Mouse (Mus musculus): ENCODE measurements at regions not wholly inside any gene's neighbourhood (a gene's known extent, or its start where the extent isn't known, plus 50 kb on each side); places are given as distances from the start of the nearest gene placed in this dataset.

DNA sequence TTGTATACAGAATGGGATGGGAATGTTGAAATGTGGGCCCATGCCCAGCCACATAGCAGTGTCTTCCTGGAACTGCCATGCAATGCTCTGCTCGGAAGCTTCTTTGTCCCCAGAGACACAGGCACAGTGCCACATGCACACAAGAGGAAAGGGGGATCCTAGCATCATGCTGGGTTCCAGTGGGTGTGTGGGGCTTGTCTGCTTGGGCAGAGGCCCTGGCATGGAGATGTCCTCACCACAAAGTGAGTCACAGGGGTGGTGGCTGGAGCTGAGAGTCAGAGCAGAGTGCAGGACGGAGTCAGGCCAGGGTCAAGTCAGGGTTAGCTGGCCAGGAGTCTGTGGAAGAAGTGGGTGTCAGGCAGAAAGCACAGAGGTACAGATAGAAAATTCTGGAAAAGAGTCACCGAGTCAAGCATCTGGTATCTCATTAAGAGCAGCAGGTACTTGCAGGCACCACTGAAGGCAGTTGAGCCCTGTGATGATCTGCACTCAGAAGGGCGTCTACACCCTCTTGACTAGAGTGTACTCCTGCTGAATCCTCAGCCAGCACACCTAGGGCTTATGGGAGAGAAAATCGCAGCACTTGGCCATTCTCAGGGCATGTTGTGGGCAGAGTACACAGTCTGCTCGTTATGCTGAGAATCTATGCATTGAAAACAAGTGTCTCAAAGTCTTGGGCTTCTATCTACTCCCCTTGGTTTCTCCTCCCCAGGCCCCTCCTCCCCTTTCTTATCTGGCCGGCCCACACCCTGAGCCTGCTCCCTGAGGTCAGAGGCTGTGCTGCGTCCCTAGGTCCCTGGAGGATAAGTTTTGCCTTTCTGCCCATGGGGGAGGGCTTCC, 85.3 kb downstream of the Ackr3 start:
- DNase-seq (ENCODE audit: low read depth in 1 of 2, low spot score in 2 of 2) = no peak

DNA sequence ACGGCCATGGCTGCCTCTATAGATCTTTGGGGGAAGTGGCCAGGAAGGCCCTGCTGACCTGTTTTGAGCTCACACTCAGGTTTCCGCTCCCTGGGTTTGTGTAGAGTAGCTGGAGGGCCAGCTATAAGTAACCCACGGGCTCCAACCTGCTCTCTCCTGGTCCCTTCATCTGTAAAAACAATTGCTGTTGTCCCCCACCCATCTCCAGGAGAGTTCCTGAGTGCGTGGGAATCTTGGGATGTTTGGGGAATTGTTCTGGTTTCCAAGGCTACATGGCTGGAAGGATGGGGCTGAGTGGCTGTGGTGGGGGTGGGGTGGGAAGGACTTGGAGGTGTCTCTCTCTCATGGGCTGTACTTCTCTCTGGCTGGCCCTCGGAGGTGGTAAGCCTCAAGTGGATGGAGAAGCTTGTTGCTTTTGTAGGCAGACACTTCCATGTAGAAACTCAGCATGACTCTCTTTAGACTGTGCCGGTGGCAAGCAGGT, 86.0 kb downstream of the Ackr3 start:
- no peak for DNase-seq (ENCODE audit: low read depth in 1 of 2, low spot score in 2 of 2)

- no peak for DNase-seq (ENCODE audit: low read depth in 1 of 2, low spot score in 2 of 2)
Observed at GRCm38 (mm10) chr1:90290428-90291197, 86.8 kb downstream of the Ackr3 start.

DNA sequence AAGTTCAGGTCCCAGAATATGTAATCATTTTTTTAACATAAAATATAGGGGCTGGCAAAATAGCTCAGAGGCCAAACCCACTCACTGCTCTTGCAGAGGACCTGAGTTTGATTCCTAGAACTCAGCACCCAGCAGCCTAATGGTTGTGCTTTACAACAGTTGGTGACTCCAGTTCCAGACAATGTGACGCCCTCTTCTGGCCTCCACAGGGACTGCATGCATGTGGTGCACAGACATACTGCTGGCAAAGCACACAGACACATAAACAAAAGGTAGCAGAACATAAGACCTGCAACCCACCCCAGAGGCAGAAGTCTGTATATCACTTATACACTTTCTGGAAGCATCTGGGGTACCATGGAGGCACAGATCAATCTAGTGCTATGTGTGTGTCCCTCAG, 87.5 kb downstream of the Ackr3 start:
- no peak for DNase-seq (ENCODE audit: low read depth in 1 of 2, low spot score in 2 of 2)

- no peak for DNase-seq (ENCODE audit: low read depth in 1 of 2, low spot score in 2 of 2)
Observed at GRCm38 (mm10) chr1:90297751-90298150, 94.0 kb downstream of the Ackr3 start.

DNA sequence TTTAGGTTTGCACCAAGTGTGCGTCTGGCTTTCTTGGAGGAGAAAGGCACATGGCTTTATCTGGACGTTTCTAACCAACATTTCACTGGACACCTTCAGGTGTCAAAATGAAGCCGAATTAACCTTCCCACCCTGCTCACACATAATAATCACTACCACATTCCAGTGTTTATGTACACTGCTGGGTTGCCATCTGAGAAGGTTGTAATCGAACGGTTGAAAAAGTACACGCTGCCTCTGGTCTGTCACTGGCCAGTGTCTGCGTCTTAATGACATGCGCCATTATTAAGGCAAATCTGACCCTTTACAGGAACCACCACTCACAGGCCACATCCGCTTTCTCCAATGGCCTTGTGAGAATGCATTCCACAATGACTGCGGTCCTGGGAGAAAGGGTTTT, 96.4 kb downstream of the Ackr3 start:
- no peak for DNase-seq (ENCODE audit: low read depth in 1 of 2, low spot score in 2 of 2)

DNA sequence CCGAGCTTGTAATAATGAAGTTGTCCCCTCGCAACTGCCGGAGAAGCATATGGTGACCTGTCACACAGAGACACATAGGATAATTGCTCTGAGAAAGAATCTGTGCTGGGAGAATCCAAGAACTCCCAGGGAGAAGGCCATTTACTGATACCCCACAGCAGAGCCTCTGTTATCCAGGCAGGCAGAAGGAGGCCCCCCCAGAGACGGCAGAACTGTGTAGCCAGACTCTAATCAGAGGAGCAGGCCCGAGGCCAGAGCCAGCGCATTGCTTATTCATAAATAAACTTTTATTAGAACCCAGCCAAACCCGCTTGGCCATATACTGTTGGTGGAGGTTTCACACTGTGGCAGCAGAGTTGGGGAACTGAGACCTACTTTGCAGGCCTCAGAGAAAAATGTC, 100.6 kb downstream of the Ackr3 start:
- DNase-seq (ENCODE audit: low read depth in 1 of 2, low spot score in 2 of 2) = no peak

GRCm38 (mm10) chr1:90311016-90311415, 107.2 kb downstream of the Ackr3 start:
- DNase-seq (ENCODE audit: low read depth in 1 of 2, low spot score in 2 of 2) = no peak

DNA sequence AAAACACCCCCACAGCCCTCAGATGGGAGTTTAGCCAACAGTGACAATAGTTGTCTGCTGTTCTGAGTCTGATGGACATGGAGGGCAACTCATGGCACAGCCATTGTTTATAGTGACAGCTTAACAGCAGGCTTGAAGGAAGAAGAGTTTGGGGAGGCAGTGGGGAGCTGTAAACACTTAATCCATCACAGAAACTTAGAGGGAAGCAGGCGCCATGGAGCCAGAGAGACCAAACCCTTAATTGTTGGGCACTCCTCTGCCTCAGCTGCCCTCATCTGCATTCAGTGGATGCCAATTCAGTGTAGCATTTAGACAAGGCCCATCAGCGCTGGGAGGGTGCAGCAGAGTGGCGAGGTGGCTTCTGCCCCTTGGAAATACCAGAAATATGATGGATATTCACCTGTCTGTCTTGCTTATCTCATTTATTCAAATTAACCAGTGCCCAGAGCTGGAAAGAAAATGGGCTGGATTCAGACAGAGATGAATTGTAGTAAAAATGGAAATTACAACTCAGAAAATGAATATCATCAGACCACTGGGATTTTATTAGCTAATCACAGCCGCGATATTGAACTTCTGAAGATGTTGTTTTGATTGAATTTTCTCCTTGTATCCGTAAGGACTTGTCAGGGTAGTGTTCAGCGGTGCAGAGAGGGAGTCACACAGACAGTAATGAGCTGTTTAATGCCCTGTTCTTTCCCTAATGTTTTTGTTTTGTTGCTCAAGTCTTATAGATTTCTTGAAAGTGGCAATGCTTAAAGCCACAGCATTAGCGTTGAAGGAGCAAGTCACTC, 108.1 kb downstream of the Ackr3 start:
- DNase-seq (ENCODE audit: low read depth in 1 of 2, low spot score in 2 of 2) = no peak

- DNase-seq (ENCODE audit: low read depth in 1 of 2, low spot score in 2 of 2) = no peak
Observed at GRCm38 (mm10) chr1:90313750-90314359, 110.1 kb downstream of the Ackr3 start.

- no peak for DNase-seq (ENCODE audit: low read depth in 1 of 2, low spot score in 2 of 2)
Observed at GRCm38 (mm10) chr1:90317902-90318301, 114.1 kb downstream of the Ackr3 start.

GRCm38 (mm10) chr1:90318502-90318901, 114.7 kb downstream of the Ackr3 start:
- no peak for DNase-seq (ENCODE audit: low read depth in 1 of 2, low spot score in 2 of 2)

- no peak for DNase-seq (ENCODE audit: low read depth in 1 of 2, low spot score in 2 of 2)
Observed at GRCm38 (mm10) chr1:90320518-90320917, 116.7 kb downstream of the Ackr3 start.

DNA sequence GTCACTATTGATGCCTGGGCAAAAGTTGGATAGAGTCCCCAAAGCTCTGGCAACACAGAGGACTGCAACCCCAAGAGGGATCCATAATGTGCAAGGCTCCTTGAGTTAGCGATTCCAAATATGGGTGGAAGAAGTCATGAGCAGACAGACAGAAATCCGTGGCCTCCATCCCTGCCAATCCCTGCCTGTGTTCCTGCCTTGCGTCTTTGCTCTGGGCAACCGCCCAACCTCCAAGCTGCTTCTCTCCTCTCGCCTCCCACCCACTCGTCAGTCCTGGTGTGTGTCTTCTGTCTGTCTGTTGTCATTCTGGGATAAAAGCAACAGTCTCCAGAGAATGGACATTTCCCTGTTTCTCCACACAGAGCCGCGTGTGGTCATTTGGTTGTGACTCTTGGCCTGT, 117.7 kb downstream of the Ackr3 start:
- no peak for DNase-seq (ENCODE audit: low read depth in 1 of 2, low spot score in 2 of 2)

- DNase-seq (ENCODE audit: low read depth in 1 of 2, low spot score in 2 of 2) = no peak
Observed at GRCm38 (mm10) chr1:90327237-90327636, 123.5 kb downstream of the Ackr3 start.

GRCm38 (mm10) chr1:90332531-90332930, 128.8 kb downstream of the Ackr3 start:
- no peak for DNase-seq (ENCODE audit: low read depth in 1 of 2, low spot score in 2 of 2)

GRCm38 (mm10) chr1:90333676-90334430, 130.1 kb downstream of the Ackr3 start:
- DNase-seq (ENCODE audit: low read depth in 1 of 2, low spot score in 2 of 2) = no peak

- DNase-seq (ENCODE audit: low read depth in 1 of 2, low spot score in 2 of 2) = no peak
Observed at GRCm38 (mm10) chr1:90335001-90335747, 131.4 kb downstream of the Ackr3 start.

DNA sequence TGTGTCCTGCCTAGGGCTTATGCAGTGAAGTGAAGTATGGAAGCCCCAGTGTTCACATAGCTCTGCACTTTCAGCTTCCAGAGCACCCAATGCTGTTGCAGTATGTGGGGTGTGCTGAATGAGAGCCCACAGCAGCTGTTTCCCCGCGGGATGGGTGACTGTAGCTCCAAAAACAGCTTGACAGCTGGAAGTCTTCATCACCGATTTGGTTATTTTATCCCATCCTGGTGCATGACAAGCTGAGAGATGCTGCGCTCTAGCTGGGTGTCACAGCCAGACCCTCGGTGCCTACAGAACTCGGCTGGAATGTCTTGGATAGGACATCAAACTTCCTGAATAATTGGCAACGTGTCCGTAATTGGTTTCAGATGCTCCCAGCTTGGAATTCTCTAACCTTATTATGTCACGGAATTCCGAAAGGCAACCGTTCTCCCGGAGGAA, 134.1 kb downstream of the Ackr3 start:
- no peak for DNase-seq (ENCODE audit: low read depth in 1 of 2, low spot score in 2 of 2)

DNA sequence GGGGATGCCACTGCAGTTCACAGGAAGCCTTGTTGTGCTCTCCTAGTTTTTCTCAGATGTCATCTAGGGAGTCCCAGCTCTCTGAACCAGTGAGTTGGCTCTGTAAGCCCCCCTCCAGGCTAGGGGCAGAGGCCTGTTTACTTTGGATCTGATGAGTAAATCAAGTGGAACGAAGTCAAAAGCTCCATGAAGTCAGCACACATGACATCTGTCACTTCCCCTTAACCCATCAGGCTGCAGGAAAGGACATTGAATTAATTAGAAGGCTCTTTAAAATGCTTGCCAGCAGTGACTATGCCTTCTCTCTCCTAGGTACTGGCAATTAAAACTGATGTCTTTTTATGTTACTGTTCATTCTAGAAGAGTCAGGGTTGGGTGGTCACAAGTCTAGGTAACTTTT, 138.6 kb downstream of the Ackr3 start:
- DNase-seq (ENCODE audit: low read depth in 1 of 2, low spot score in 2 of 2) = no peak

Data from monocyte, adult 2 months (primary cell).